Comparison of ENCODE assay signal across 21 mouse cellular contexts in genomic region chrX:134582270-134582669, GRCm38 (mm10). TPM values are rescaled to one million over a fixed set of nuclear protein-coding genes. Genes with fewer than 3 reads are reported as not detected.
DNase-seq lines count a peak whose midpoint lies in the region; ATAC-seq and TF ChIP-seq lines count a peak whose summit lies in the region.
"Had no signal": no experiment of that assay in that cellular context is flagged by ENCODE, and none has a peak within 500 bp of the region (broad histone marks: within the 10 kb centered on the region; RNA-seq: fewer than 3 reads in every experiment).

No protein-coding gene starts in this region.

- peak overlapping the region; percentile 75 for H3K4me3 ChIP-seq in bone marrow macrophage, adult 2 months (ENCODE audit: insufficient read depth, low read length)
- peak overlapping the region; percentile 52 for H3K4me3 ChIP-seq in liver, embryonic 13.5 days (replicated peaks)
- H3K4me3 ChIP-seq in small intestine, adult 2 months (ENCODE audit: low read depth, low read length) = peak overlapping the region; percentile 57
- H3K4me3 ChIP-seq in midbrain, embryonic 10.5 days = no peak overlapping the region
- H3K4me3 ChIP-seq: embryonic facial prominence, embryonic 12.5 days; forebrain, embryonic 10.5 days; limb, embryonic 10.5 days; lung, embryonic 15.5 days; neural tube, embryonic 12.5 days had no signal

- H3K27ac ChIP-seq in bone marrow macrophage, adult 2 months (ENCODE audit: insufficient read depth, low read depth, low read length) = peak overlapping the region; percentile 91
- peak overlapping the region; percentile 78 for H3K27ac ChIP-seq in liver, embryonic 13.5 days
- peak overlapping the region; percentile 65; the same call in 1 of the 2 replicates for H3K27ac ChIP-seq in small intestine, adult 2 months (ENCODE audit: insufficient read depth, low read depth, low read length)
- H3K27ac ChIP-seq in midbrain, embryonic 10.5 days (replicated peaks) = no peak overlapping the region
- H3K27ac ChIP-seq: embryonic facial prominence, embryonic 12.5 days; forebrain, embryonic 10.5 days; kidney, postnatal 0 days; limb, embryonic 10.5 days; lung, embryonic 15.5 days; neural tube, embryonic 12.5 days had no signal

- intact Hi-C loops in left cerebral cortex, postnatal 25 days (cut with DNase I) = no loop called here

- H3K9ac ChIP-seq in liver, embryonic 13.5 days = peak overlapping the region; percentile 64
- H3K9ac ChIP-seq: embryonic facial prominence, embryonic 12.5 days; lung, embryonic 15.5 days; neural tube, embryonic 12.5 days had no signal

- no peak for TF ChIP-seq POLR2A in bone marrow macrophage, adult 2 months (IDR thresholded peaks at IDR 0.05; ENCODE audit: borderline replicate concordance, low read depth, low read length)
- TF ChIP-seq POLR2A in small intestine, adult 2 months (IDR thresholded peaks at IDR 0.05; ENCODE audit: low read depth, low read length) = no peak

- peak overlapping the region; percentile 64 for H3K4me2 ChIP-seq in liver, embryonic 13.5 days
- H3K4me2 ChIP-seq: embryonic facial prominence, embryonic 12.5 days; heart, embryonic 11.5 days; lung, embryonic 15.5 days; neural tube, embryonic 12.5 days had no signal

- H3K27me3 ChIP-seq in liver, embryonic 13.5 days = no peaks in the 10 kb centered on the region
- H3K27me3 ChIP-seq in small intestine, adult 2 months (ENCODE audit: control insufficient read depth, insufficient read depth, low read length) = no peaks in the 10 kb centered on the region
- peaks cover 18% of the 10 kb centered on the region; the same call in 1 of the 2 replicates for H3K27me3 ChIP-seq in midbrain, embryonic 10.5 days (ENCODE audit: low read depth, poor library complexity, severe bottlenecking)
- H3K27me3 ChIP-seq: embryonic facial prominence, embryonic 12.5 days; lung, embryonic 15.5 days; neural tube, embryonic 12.5 days had no signal

- WGBS in liver, embryonic 13.5 days (ENCODE audit: insufficient replicate concordance) = 35% methylated on average over 11 of the region's 11 CpGs
- 76% methylated on average over 10 of the region's 11 CpGs for WGBS in small intestine, adult 2 months
- 81% methylated on average over 11 of the region's 11 CpGs for WGBS in midbrain, embryonic 10.5 days

- DNase-seq in spleen, postnatal 36 days (ENCODE audit: low spot score in 2 of 2) = peak; percentile 22 to 26
- DNase-seq in spleen, adult 18-20 months = no peak
- DNase-seq in liver, embryonic 13.5 days = no peak
- no peak for DNase-seq in left cerebral cortex, postnatal 25 days (ENCODE audit: low spot score in 2 of 2)
- DNase-seq in adrenal gland, adult 8-10 months = no peak
- no peak for DNase-seq in midbrain, embryonic 10.5 days (ENCODE audit: low spot score)
- DNase-seq: adrenal gland, postnatal 10 days; cerebellum, adult 2 months; heart, postnatal 36 days; kidney, adult 11 months; thymus, postnatal 36 days had no signal

- TF ChIP-seq CTCF in bone marrow macrophage, adult 2 months (IDR thresholded peaks at IDR 0.05; ENCODE audit: low read depth, low read length) = no peak
- no peak for TF ChIP-seq CTCF in small intestine, adult 2 months (IDR thresholded peaks at IDR 0.05; ENCODE audit: extremely low read depth, insufficient read length, insufficient replicate concordance, low read depth, low read length)

- no peaks in the 10 kb centered on the region for H3K9me3 ChIP-seq in liver, embryonic 13.5 days (replicated peaks)
- no peaks in the 10 kb centered on the region for H3K9me3 ChIP-seq in midbrain, embryonic 10.5 days (replicated peaks)
- H3K9me3 ChIP-seq: embryonic facial prominence, embryonic 12.5 days; forebrain, embryonic 10.5 days; limb, embryonic 10.5 days; lung, embryonic 15.5 days; neural tube, embryonic 12.5 days had no signal

- peak; percentile 57 for ATAC-seq in liver, embryonic 13.5 days (ENCODE audit: low read depth)
- ATAC-seq: hindbrain, embryonic 16.5 days had no signal

- H3K36me3 ChIP-seq in liver, embryonic 13.5 days = peaks cover 3% of the 10 kb centered on the region; the same call in 1 of the 2 replicates
- no peaks in the 10 kb centered on the region for H3K36me3 ChIP-seq in small intestine, adult 2 months (ENCODE audit: control insufficient read depth, insufficient read depth, low read length)
- peaks cover 3% of the 10 kb centered on the region; the same call in 1 of the 2 replicates for H3K36me3 ChIP-seq in midbrain, embryonic 10.5 days
- H3K36me3 ChIP-seq: embryonic facial prominence, embryonic 12.5 days; lung, embryonic 15.5 days; neural tube, embryonic 12.5 days had no signal

- peaks cover 15% of the 10 kb centered on the region for H3K4me1 ChIP-seq in bone marrow macrophage, adult 2 months (ENCODE audit: control insufficient read depth, insufficient read depth, low read length)
- H3K4me1 ChIP-seq in liver, embryonic 13.5 days (replicated peaks) = peaks cover 37% of the 10 kb centered on the region
- no peaks in the 10 kb centered on the region for H3K4me1 ChIP-seq in small intestine, adult 2 months (ENCODE audit: control insufficient read depth, insufficient read depth, insufficient read length, low read length)
- H3K4me1 ChIP-seq in midbrain, embryonic 10.5 days = peaks cover 14% of the 10 kb centered on the region
- H3K4me1 ChIP-seq: embryonic facial prominence, embryonic 12.5 days; limb, embryonic 10.5 days; lung, embryonic 15.5 days; neural tube, embryonic 12.5 days had no signal

RNA-seq across cellular contexts. Expression of gene Btk, which starts 1.1 kb away (rescaled TPM):
- 73.8 and 74.3 TPM in 2 replicates for polyA plus RNA-seq in bone marrow macrophage, adult 2 months (2012; ENCODE audit: insufficient read depth, insufficient read length, missing spikeins)
- 24.9 and 31.3 TPM in 2 replicates for polyA plus RNA-seq in liver, embryonic 13.5 days (2015; fragmentation: Nextera tagmentation; extraction: Ambion mirVana)
- 0.19 and 0.48 TPM in 2 replicates for polyA plus RNA-seq in small intestine, adult 2 months (2012; rRNA removed)
- total RNA-seq in left cerebral cortex, postnatal 25 days (2021) = 1 to 10 TPM; 1.0 to 1.2 TPM
- total RNA-seq in adrenal gland, adult 8-10 months (2022) = 1 to 10 TPM; 1.5 to 3.4 (median 1.8) TPM
- polyA plus RNA-seq in midbrain, embryonic 10.5 days (2016; fragmentation: Nextera tagmentation; extraction: Ambion mirVana) = 1.0 and 1.3 TPM in 2 replicates

RNA-seq across cellular contexts. Expression of gene Rpl36a, which starts 3.2 kb away (rescaled TPM):
- polyA plus RNA-seq in bone marrow macrophage, adult 2 months (2012; ENCODE audit: insufficient read depth, insufficient read length, missing spikeins) = 520 and 660 TPM in 2 replicates
- 398 and 420 TPM in 2 replicates for polyA plus RNA-seq in liver, embryonic 13.5 days (2015; fragmentation: Nextera tagmentation; extraction: Ambion mirVana)
- polyA plus RNA-seq in small intestine, adult 2 months (2012; rRNA removed) = 48.0 and 60.3 TPM in 2 replicates
- 100 to 1,000 TPM; 115 to 132 TPM for total RNA-seq in left cerebral cortex, postnatal 25 days (2021)
- total RNA-seq in adrenal gland, adult 8-10 months (2022) = 100 to 1,000 TPM; 153 to 265 (median 202) TPM
- 260 and 328 TPM in 2 replicates for polyA plus RNA-seq in midbrain, embryonic 10.5 days (2016; fragmentation: Nextera tagmentation; extraction: Ambion mirVana)

RNA-seq across cellular contexts. Expression of gene Gla, which starts 18.7 kb away (rescaled TPM):
- polyA plus RNA-seq in bone marrow macrophage, adult 2 months (2012; ENCODE audit: insufficient read depth, insufficient read length, missing spikeins) = 50.1 and 57.5 TPM in 2 replicates
- 4.5 TPM in 2 replicates for polyA plus RNA-seq in liver, embryonic 13.5 days (2015; fragmentation: Nextera tagmentation; extraction: Ambion mirVana)
- 0.65 and 0.98 TPM in 2 replicates for polyA plus RNA-seq in small intestine, adult 2 months (2012; rRNA removed)
- total RNA-seq in left cerebral cortex, postnatal 25 days (2021) = 10 to 100 TPM; 10.4 to 10.5 TPM
- 10 to 100 TPM; 13.5 to 20.7 (median 14.0) TPM for total RNA-seq in adrenal gland, adult 8-10 months (2022)
- polyA plus RNA-seq in midbrain, embryonic 10.5 days (2016; fragmentation: Nextera tagmentation; extraction: Ambion mirVana) = 7.9 and 9.2 TPM in 2 replicates

RNA-seq across cellular contexts. Expression of gene Hnrnph2, which starts 18.7 kb away (rescaled TPM):
- 105 TPM in 2 replicates for polyA plus RNA-seq in bone marrow macrophage, adult 2 months (2012; ENCODE audit: insufficient read depth, insufficient read length, missing spikeins)
- 87.1 and 108 TPM in 2 replicates for polyA plus RNA-seq in liver, embryonic 13.5 days (2015; fragmentation: Nextera tagmentation; extraction: Ambion mirVana)
- polyA plus RNA-seq in small intestine, adult 2 months (2012; rRNA removed) = 1.1 and 3.8 TPM in 2 replicates
- total RNA-seq in left cerebral cortex, postnatal 25 days (2021) = 100 to 1,000 TPM; 153 to 166 TPM
- 100 to 1,000 TPM in 3 of 4 experiments, 10 to 100 TPM in 1; 97.9 to 112 (median 105) TPM for total RNA-seq in adrenal gland, adult 8-10 months (2022)
- 224 and 230 TPM in 2 replicates for polyA plus RNA-seq in midbrain, embryonic 10.5 days (2016; fragmentation: Nextera tagmentation; extraction: Ambion mirVana)

RNA-seq across cellular contexts. Expression of gene Timm8a1, which starts 40.6 kb away (rescaled TPM):
- polyA plus RNA-seq in bone marrow macrophage, adult 2 months (2012; ENCODE audit: insufficient read depth, insufficient read length, missing spikeins) = 6.9 and 7.4 TPM in 2 replicates
- polyA plus RNA-seq in liver, embryonic 13.5 days (2015; fragmentation: Nextera tagmentation; extraction: Ambion mirVana) = 134 and 146 TPM in 2 replicates
- 0.27 and 0.66 TPM in 2 replicates for polyA plus RNA-seq in small intestine, adult 2 months (2012; rRNA removed)
- total RNA-seq in left cerebral cortex, postnatal 25 days (2021) = 10 to 100 TPM; 17.6 to 22.3 TPM
- 10 to 100 TPM; 21.2 to 35.3 (median 30.4) TPM for total RNA-seq in adrenal gland, adult 8-10 months (2022)
- polyA plus RNA-seq in midbrain, embryonic 10.5 days (2016; fragmentation: Nextera tagmentation; extraction: Ambion mirVana) = 83.6 and 105 TPM in 2 replicates

Comparison
In these comparisons a context has a peak if more than half of its experiments do, and no peak if none do; other contexts are left out.
1. DNase-seq: peak in spleen, postnatal 36 days (2 of 2); none in spleen, adult 18-20 months (0 of 2), liver, embryonic 13.5 days (single experiment), left cerebral cortex, postnatal 25 days (0 of 2), adrenal gland, adult 8-10 months (single experiment) and midbrain, embryonic 10.5 days (single experiment).
2. RNA of gene Btk, which starts 1.1 kb away (polyA plus RNA-seq): 73.8 to 74.3 TPM in bone marrow macrophage, adult 2 months and 24.9 to 31.3 TPM in liver, embryonic 13.5 days; 1.0 to 1.3 TPM in midbrain, embryonic 10.5 days and 0.19 to 0.48 TPM in small intestine, adult 2 months; every median in the first group is over 10 times any median in the second.